Mouse (Mus musculus) induced T-regulatory cell, adult 2 months (primary cell): ENCODE results near the gene Ttc30a1.
A peak's percentile ranks its signal among the peaks of the same experiment; 100 is the strongest.

Experiments used
- DNase-seq: peaks from one replicate; pipeline ENCODE4 v3.0.0-alpha.2; 2012; ENCODE audit warnings: low read depth

The Ttc30a1 gene

GRCm38 (mm10) chr2:75981440-75982081 is at the start of gene Ttc30a1:
Gene Ttc30a1, minus strand, starts transcription at chr2:75981967.
- peak; percentile 93 for DNase-seq

- DNase-seq = no peak
Measured at GRCm38 (mm10) chr2:76030080-76030479, 48.3 kb upstream of the Ttc30a1 start.

GRCm38 (mm10) chr2:76029081-76029901 is 47.5 kb upstream of the Ttc30a1 start:
- no peak for DNase-seq

- DNase-seq = no peak
Measured at GRCm38 (mm10) chr2:76016890-76017289, 35.1 kb upstream of the Ttc30a1 start.

- DNase-seq = no peak
Measured at GRCm38 (mm10) chr2:76016136-76016535, 34.4 kb upstream of the Ttc30a1 start.

GRCm38 (mm10) chr2:76015460-76015859 is 33.7 kb upstream of the Ttc30a1 start:
- peak; percentile 48 for DNase-seq

- no peak for DNase-seq
Measured at GRCm38 (mm10) chr2:76014659-76015058, 32.9 kb upstream of the Ttc30a1 start.

GRCm38 (mm10) chr2:76006194-76006593 is 24.4 kb upstream of the Ttc30a1 start:
- DNase-seq = no peak

- DNase-seq = no peak
Measured at GRCm38 (mm10) chr2:76002899-76003298, 21.1 kb upstream of the Ttc30a1 start.

- peak; percentile 77 for DNase-seq
Measured at GRCm38 (mm10) chr2:76001392-76001791, 19.6 kb upstream of the Ttc30a1 start.

- DNase-seq = no peak
Measured at GRCm38 (mm10) chr2:75999636-76000035, 17.9 kb upstream of the Ttc30a1 start.

- no peak for DNase-seq
Measured at GRCm38 (mm10) chr2:75998692-75999091, 16.9 kb upstream of the Ttc30a1 start.

- DNase-seq = no peak
Measured at GRCm38 (mm10) chr2:75997726-75998125, 16.0 kb upstream of the Ttc30a1 start.

GRCm38 (mm10) chr2:75994841-75995240 is 13.1 kb upstream of the Ttc30a1 start:
- no peak for DNase-seq

GRCm38 (mm10) chr2:75991581-75992205 is 9.9 kb upstream of the Ttc30a1 start:
- no peak for DNase-seq

- DNase-seq = peak; percentile 79
Measured at GRCm38 (mm10) chr2:75990885-75991539, 9.2 kb upstream of the Ttc30a1 start.

GRCm38 (mm10) chr2:75989694-75990093 is 7.9 kb upstream of the Ttc30a1 start:
- DNase-seq = no peak

GRCm38 (mm10) chr2:75988779-75989363 is 7.1 kb upstream of the Ttc30a1 start:
- no peak for DNase-seq

GRCm38 (mm10) chr2:75988378-75988777 is 6.6 kb upstream of the Ttc30a1 start:
- no peak for DNase-seq

GRCm38 (mm10) chr2:75987739-75988138 is 6.0 kb upstream of the Ttc30a1 start:
- DNase-seq = no peak

GRCm38 (mm10) chr2:75985124-75985523 is 3.4 kb upstream of the Ttc30a1 start:
- DNase-seq = peak; percentile 74

GRCm38 (mm10) chr2:75983847-75984246 is 2.1 kb upstream of the Ttc30a1 start:
- no peak for DNase-seq
